Mouse (Mus musculus): ENCODE results near the gene Id2. TPM values are rescaled to one million over a fixed set of nuclear protein-coding genes. Genes with fewer than 3 reads are reported as not detected.

The Id2 gene
- polyA plus RNA-seq (2016; fragmentation: Nextera tagmentation; extraction: Ambion mirVana), result 111 and 112 TPM in 2 replicates

GRCm38 (mm10) chr12:25097052-25097209, at the start of gene Id2:
Gene Id2, minus strand, starts transcription at chr12:25097140.
- peak within 1 kb of the TSS; percentile 60 for H3K4me3 ChIP-seq
- WGBS (ENCODE audit: insufficient replicate concordance), result 5% methylated on average over 1 of the region's 1 CpGs
- peak within 1 kb of the TSS; percentile 53 for H3K9ac ChIP-seq
- no peak for ATAC-seq
- H3K36me3 ChIP-seq, result no peaks in the 10 kb centered on the region
- H3K4me1 ChIP-seq, result peaks cover 38% of the 10 kb centered on the region
- peak within 1 kb of the TSS; percentile 82 for H3K27ac ChIP-seq
- H3K27me3 ChIP-seq (replicated peaks), result peaks cover 98% of the 10 kb centered on the region
- no peaks in the 10 kb centered on the region for H3K9me3 ChIP-seq (replicated peaks)
- H3K4me2 ChIP-seq, result peak within 1 kb of the TSS; percentile 70

GRCm38 (mm10) chr12:25145344-25145698, 48.4 kb upstream of the Id2 start:
- 45% methylated on average over 3 of the region's 3 CpGs for WGBS (ENCODE audit: insufficient replicate concordance)
- no peak for ATAC-seq
- H3K4me2 ChIP-seq, result no peak overlapping the region

GRCm38 (mm10) chr12:25144591-25145343, 47.8 kb upstream of the Id2 start:
- Histone ChIP-seq H3K9ac (no peak overlapping the region), H3K36me3 (no peaks in the 10 kb centered on the region), H3K4me3 (no peak overlapping the region), H3K27ac (no peak overlapping the region), H3K4me1 (no peaks in the 10 kb centered on the region; the same call in 1 of the 2 replicates), H3K4me2 (no peak overlapping the region), H3K9me3 (replicated peaks) (no peaks in the 10 kb centered on the region), H3K27me3 (replicated peaks) (no peaks in the 10 kb centered on the region)
- no peak for ATAC-seq
- WGBS (ENCODE audit: insufficient replicate concordance), result 63% methylated on average over 5 of the region's 5 CpGs

More at GRCm38 (mm10) chr12:25145344-25145698, 48.4 kb upstream of the Id2 start:
- Histone ChIP-seq H3K36me3 (no peaks in the 10 kb centered on the region), H3K9me3 (replicated peaks) (no peaks in the 10 kb centered on the region), H3K4me1 (no peaks in the 10 kb centered on the region; the same call in 1 of the 2 replicates), H3K4me3 (no peak overlapping the region), H3K27ac (no peak overlapping the region), H3K27me3 (replicated peaks) (no peaks in the 10 kb centered on the region), H3K9ac (no peak overlapping the region)

GRCm38 (mm10) chr12:25143492-25143891, 46.6 kb upstream of the Id2 start:
- H3K9me3 ChIP-seq (replicated peaks), result no peaks in the 10 kb centered on the region
- H3K27ac ChIP-seq, result no peak overlapping the region
- H3K9ac ChIP-seq, result no peak overlapping the region
- no peaks in the 10 kb centered on the region for H3K27me3 ChIP-seq (replicated peaks)
- no peaks in the 10 kb centered on the region; the same call in 1 of the 2 replicates for H3K4me1 ChIP-seq
- H3K4me3 ChIP-seq, result no peak overlapping the region
- H3K4me2 ChIP-seq, result no peak overlapping the region
- WGBS (ENCODE audit: insufficient replicate concordance), result 49% methylated on average over 2 of the region's 2 CpGs
- no peak for ATAC-seq
- H3K36me3 ChIP-seq, result no peaks in the 10 kb centered on the region

GRCm38 (mm10) chr12:25142251-25142650, 45.3 kb upstream of the Id2 start:
- Histone ChIP-seq H3K4me2 (no peak overlapping the region), H3K4me3 (no peak overlapping the region), H3K9me3 (replicated peaks) (no peaks in the 10 kb centered on the region), H3K4me1 (no peaks in the 10 kb centered on the region; the same call in 1 of the 2 replicates), H3K27ac (no peak overlapping the region), H3K36me3 (no peaks in the 10 kb centered on the region), H3K9ac (no peak overlapping the region), H3K27me3 (replicated peaks) (no peaks in the 10 kb centered on the region)
- no peak for ATAC-seq
- 39% methylated on average over 7 of the region's 7 CpGs for WGBS (ENCODE audit: insufficient replicate concordance)

- Histone ChIP-seq H3K9me3 (replicated peaks) (no peaks in the 10 kb centered on the region), H3K27me3 (replicated peaks) (no peaks in the 10 kb centered on the region), H3K36me3 (no peaks in the 10 kb centered on the region), H3K4me3 (no peak overlapping the region), H3K9ac (no peak overlapping the region), H3K4me1 (no peaks in the 10 kb centered on the region; the same call in 1 of the 2 replicates), H3K4me2 (no peak overlapping the region), H3K27ac (peak overlapping the region; percentile 40; the same call in 1 of the 2 replicates)
- ATAC-seq, result no peak
- 45% methylated on average over 7 of the region's 7 CpGs for WGBS (ENCODE audit: insufficient replicate concordance)
These were observed 44.4 kb upstream of the Id2 start for GRCm38 (mm10) chr12:25141311-25141710.

GRCm38 (mm10) chr12:25140115-25140514, 43.2 kb upstream of the Id2 start:
- Histone ChIP-seq H3K9me3 (replicated peaks) (no peaks in the 10 kb centered on the region), H3K27ac (no peak overlapping the region), H3K4me1 (no peaks in the 10 kb centered on the region; the same call in 1 of the 2 replicates), H3K4me3 (no peak overlapping the region), H3K36me3 (no peaks in the 10 kb centered on the region), H3K9ac (no peak overlapping the region), H3K27me3 (replicated peaks) (no peaks in the 10 kb centered on the region), H3K4me2 (no peak overlapping the region)
- ATAC-seq, result peak; percentile 70
- WGBS (ENCODE audit: insufficient replicate concordance), result 55% methylated on average over 6 of the region's 6 CpGs

- H3K4me1 ChIP-seq, result no peaks in the 10 kb centered on the region; the same call in 1 of the 2 replicates
- H3K4me3 ChIP-seq, result no peak overlapping the region
- no peak for ATAC-seq
- H3K4me2 ChIP-seq, result no peak overlapping the region
- no peak overlapping the region for H3K9ac ChIP-seq
- 80% methylated on average over 4 of the region's 4 CpGs for WGBS (ENCODE audit: insufficient replicate concordance)
- H3K27ac ChIP-seq, result no peak overlapping the region
- H3K36me3 ChIP-seq, result no peaks in the 10 kb centered on the region
- H3K27me3 ChIP-seq (replicated peaks), result no peaks in the 10 kb centered on the region
- H3K9me3 ChIP-seq (replicated peaks), result no peaks in the 10 kb centered on the region
These were observed 41.7 kb upstream of the Id2 start for GRCm38 (mm10) chr12:25138616-25139015.

GRCm38 (mm10) chr12:25132046-25132445, 35.1 kb upstream of the Id2 start:
- Histone ChIP-seq H3K9me3 (replicated peaks) (no peaks in the 10 kb centered on the region), H3K4me3 (no peak overlapping the region), H3K27ac (peak overlapping the region; percentile 50; the same call in 1 of the 2 replicates), H3K4me1 (peaks cover 32% of the 10 kb centered on the region; the same call in 1 of the 2 replicates), H3K27me3 (replicated peaks) (no peaks in the 10 kb centered on the region), H3K36me3 (no peaks in the 10 kb centered on the region), H3K4me2 (no peak overlapping the region), H3K9ac (no peak overlapping the region)
- ATAC-seq, result peak; percentile 72
- WGBS (ENCODE audit: insufficient replicate concordance), result 50% methylated on average over 12 of the region's 12 CpGs

GRCm38 (mm10) chr12:25127629-25128028, 30.7 kb upstream of the Id2 start:
- Histone ChIP-seq H3K27me3 (replicated peaks) (no peaks in the 10 kb centered on the region), H3K9ac (no peak overlapping the region), H3K27ac (no peak overlapping the region), H3K4me1 (peaks cover 40% of the 10 kb centered on the region), H3K4me3 (no peak overlapping the region), H3K9me3 (replicated peaks) (no peaks in the 10 kb centered on the region), H3K4me2 (no peak overlapping the region), H3K36me3 (no peaks in the 10 kb centered on the region)
- WGBS (ENCODE audit: insufficient replicate concordance), result 57% methylated on average over 4 of the region's 4 CpGs
- ATAC-seq, result no peak

GRCm38 (mm10) chr12:25126228-25126627, 29.3 kb upstream of the Id2 start:
- Histone ChIP-seq H3K4me3 (no peak overlapping the region), H3K36me3 (no peaks in the 10 kb centered on the region), H3K9me3 (replicated peaks) (no peaks in the 10 kb centered on the region), H3K27ac (no peak overlapping the region), H3K4me2 (no peak overlapping the region), H3K4me1 (peaks cover 30% of the 10 kb centered on the region), H3K27me3 (replicated peaks) (no peaks in the 10 kb centered on the region), H3K9ac (no peak overlapping the region)
- 56% methylated on average over 5 of the region's 5 CpGs for WGBS (ENCODE audit: insufficient replicate concordance)
- ATAC-seq, result no peak

GRCm38 (mm10) chr12:25125239-25125776, 28.4 kb upstream of the Id2 start:
- no peaks in the 10 kb centered on the region for H3K9me3 ChIP-seq (replicated peaks)
- ATAC-seq, result no peak
- H3K27ac ChIP-seq, result no peak overlapping the region
- no peaks in the 10 kb centered on the region for H3K36me3 ChIP-seq
- peaks cover 30% of the 10 kb centered on the region for H3K4me1 ChIP-seq
- no peaks in the 10 kb centered on the region for H3K27me3 ChIP-seq (replicated peaks)
- H3K9ac ChIP-seq, result no peak overlapping the region
- H3K4me2 ChIP-seq, result no peak overlapping the region
- H3K4me3 ChIP-seq, result no peak overlapping the region
- 59% methylated on average over 16 of the region's 16 CpGs for WGBS (ENCODE audit: insufficient replicate concordance)
